Mouse (Mus musculus) left cerebral cortex, postnatal 10 days (tissue): ENCODE data around the gene Cacna2d4. TPM values are rescaled to one million over a fixed set of nuclear protein-coding genes. Genes with fewer than 3 reads are reported as not detected.
"Not testable (repeated sequence)": the region's sequence is repeated elsewhere in the genome, so short reads cannot be mapped to it uniquely, and the experiment has no call there.

Source experiments
- DNase-seq, 2 experiments: peaks; one replicate each; pipeline ENCODE4 v3.0.0; 2021 to 2022; ENCODE audit warnings: low spot score in 2 of 2, mixed read lengths in 1 of 2; ENCODE audit errors: extremely low spot score in 1 of 2
- intact Hi-C: fragments of 180-260 bp; cut with DNase I; formaldehyde crosslinking; loops from one replicate; pipeline ENCODE4 v1.15.1; 2025
- total RNA-seq, 2 experiments: library from RNA; stranded (reverse); gene quantifications; 2 replicates each; pipeline ENCODE4 v1.2.3; 2021

The Cacna2d4 gene
- total RNA-seq: 1 to 10 TPM; 1.6 to 2.7 TPM

GRCm38 (mm10) chr6:119236241-119236640 lies at the start of gene Cacna2d4:
TSS of gene Cacna2d4 (plus strand) at chr6:119236526.
- intact Hi-C loops: no loop called here
- DNase-seq: no peak

- intact Hi-C loops: no loop called here
- DNase-seq: no peak
These were observed 49.7 kb upstream of the Cacna2d4 start for GRCm38 (mm10) chr6:119186658-119187057.

- intact Hi-C loops: no loop called here
- DNase-seq: no peak
These were observed 48.7 kb upstream of the Cacna2d4 start for GRCm38 (mm10) chr6:119187631-119188030.

GRCm38 (mm10) chr6:119191478-119191877 lies 44.8 kb upstream of the Cacna2d4 start:
- DNase-seq: no peak
- intact Hi-C loops: loop anchor here (10.0 kb wide), 1 partner anchor 547 kb away; no protein-coding TSS in a partner anchor

GRCm38 (mm10) chr6:119193571-119194154 lies 42.7 kb upstream of the Cacna2d4 start:
- intact Hi-C loops: loop anchor here (10.0 kb wide), 1 partner anchor 549 kb away; no protein-coding TSS in a partner anchor
- no peak for DNase-seq

- DNase-seq: no peak
- intact Hi-C loops: loop anchor here (10.0 kb wide), 1 partner anchor 549 kb away; no protein-coding TSS in a partner anchor
These were observed 42.2 kb upstream of the Cacna2d4 start for GRCm38 (mm10) chr6:119194161-119194560.

GRCm38 (mm10) chr6:119194601-119195000 lies 41.7 kb upstream of the Cacna2d4 start:
- no peak for DNase-seq
- intact Hi-C loops: loop anchor here (10.0 kb wide), 1 partner anchor 550 kb away; no protein-coding TSS in a partner anchor

GRCm38 (mm10) chr6:119196382-119197305 lies 39.7 kb upstream of the Cacna2d4 start, which contains the start of gene Cacna1c:
TSS of gene Cacna1c (minus strand) at chr6:119196418.
- no peak for DNase-seq
- intact Hi-C loops: loop anchor here (10.0 kb wide), 1 partner anchor 552 kb away; no protein-coding TSS in a partner anchor

- DNase-seq: no peak
- intact Hi-C loops: loop anchor here (10.0 kb wide), 1 partner anchor 554 kb away; no protein-coding TSS in a partner anchor
These were observed 37.6 kb upstream of the Cacna2d4 start for GRCm38 (mm10) chr6:119198534-119199273.

- intact Hi-C loops: loop anchor here (10.0 kb wide), 1 partner anchor 555 kb away; no protein-coding TSS in a partner anchor
- no peak for DNase-seq
These were observed 36.9 kb upstream of the Cacna2d4 start for GRCm38 (mm10) chr6:119199274-119199879.

- intact Hi-C loops: no loop called here
- no peak for DNase-seq
These were observed 36.0 kb upstream of the Cacna2d4 start for GRCm38 (mm10) chr6:119200362-119200761.

- intact Hi-C loops: no loop called here
- no peak for DNase-seq
These were observed 34.8 kb upstream of the Cacna2d4 start for GRCm38 (mm10) chr6:119201575-119201974.

GRCm38 (mm10) chr6:119204286-119204685 lies 32.0 kb upstream of the Cacna2d4 start:
- no peak for DNase-seq
- intact Hi-C loops: no loop called here

GRCm38 (mm10) chr6:119204915-119205314 lies 31.4 kb upstream of the Cacna2d4 start:
- intact Hi-C loops: no loop called here
- no peak for DNase-seq

- intact Hi-C loops, DNase-seq: not testable (repeated sequence)
These were observed 30.3 kb upstream of the Cacna2d4 start for GRCm38 (mm10) chr6:119206006-119206405.

GRCm38 (mm10) chr6:119213375-119213774 lies 23.0 kb upstream of the Cacna2d4 start:
- no peak for DNase-seq
- intact Hi-C loops: no loop called here

GRCm38 (mm10) chr6:119214190-119214589 lies 22.1 kb upstream of the Cacna2d4 start:
- intact Hi-C loops: no loop called here
- DNase-seq: no peak

GRCm38 (mm10) chr6:119215040-119215613 lies 21.2 kb upstream of the Cacna2d4 start:
- intact Hi-C loops: no loop called here
- DNase-seq: no peak
